Mouse (Mus musculus) bone marrow macrophage, adult 2 months (primary cell): ENCODE data around the gene Cops4.

Experiments used
- CTCF ChIP-seq: IDR thresholded peaks from 2 replicates; pipeline ENCODE4 v1.5.1; 2012; ENCODE audit warnings: low read depth, mild to moderate bottlenecking, low read length, moderate library complexity
- POLR2A ChIP-seq: IDR thresholded peaks from 2 replicates; pipeline ENCODE4 v1.6.1; 2012; ENCODE audit warnings: mild to moderate bottlenecking, low read depth, low read length, borderline replicate concordance

DNA sequence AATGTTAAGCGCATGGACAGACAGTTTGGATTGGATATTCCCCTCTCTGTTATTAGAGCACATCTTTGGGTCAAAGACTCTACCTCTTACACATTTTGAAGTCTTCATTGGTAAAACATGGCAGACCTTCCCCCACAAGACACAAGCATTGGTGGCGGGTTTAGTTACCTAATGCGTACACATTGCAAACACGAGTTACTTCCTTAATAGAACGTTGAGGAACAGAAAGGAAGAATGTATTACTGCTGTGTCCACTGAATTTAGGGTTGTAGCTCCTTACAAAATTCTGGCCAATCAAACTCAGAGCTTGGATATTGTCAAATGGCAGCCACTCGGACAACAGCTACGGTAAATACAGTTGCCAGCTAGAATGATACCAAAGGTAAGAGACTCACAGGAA, 41.2 kb downstream of the Cops4 start:
- TF ChIP-seq CTCF: no peak
- TF ChIP-seq POLR2A: no peak
